In genomic region chr11:96318368-96319070, GRCm38 (mm10) we compare ENCODE assay signal across 8 mouse cellular contexts. TPM values are rescaled to one million over a fixed set of nuclear protein-coding genes. Genes with fewer than 3 reads are reported as not detected.
A peak's percentile ranks its signal among the peaks of the same experiment; 100 is the strongest.
DNase-seq lines count a peak whose midpoint lies in the region; ATAC-seq and TF ChIP-seq lines count a peak whose summit lies in the region.

No protein-coding gene starts in this region.

- H3K27me3 ChIP-seq in lung, postnatal 0 days (replicated peaks; ENCODE audit: insufficient read depth, low read length): 0 out of 2 replicates have a peak, but pooled peaks cover 6% of the 10 kb centered on the region

- peak overlapping the region; percentile 60 for H3K4me3 ChIP-seq in lung, postnatal 0 days (ENCODE audit: low read depth, low read length)

- WGBS in lung, postnatal 0 days: under 1% methylated on average over 37 of the region's 45 CpGs

- TF ChIP-seq EP300 in lung, postnatal 0 days (IDR thresholded peaks at IDR 0.05): no peak

- H3K27ac ChIP-seq in lung, postnatal 0 days (ENCODE audit: low read length): peak overlapping the region; percentile 95

- H3K4me1 ChIP-seq in lung, postnatal 0 days (ENCODE audit: insufficient read depth, low read depth, low read length): no peaks in the 10 kb centered on the region; the same call in 1 of the 2 replicates

- H3K36me3 ChIP-seq in lung, postnatal 0 days (ENCODE audit: insufficient read depth, low read length): no peaks in the 10 kb centered on the region

- no peak for TF ChIP-seq CTCF in lung, postnatal 0 days (IDR thresholded peaks at IDR 0.05)

- H3K9me3 ChIP-seq in lung, postnatal 0 days (ENCODE audit: low read length): no peaks in the 10 kb centered on the region

- peak; percentile 80 for DNase-seq in CD4-positive helper T cell, adult 2 months (ENCODE audit: low read depth, low spot score)
- DNase-seq in adrenal gland, postnatal 36 days: peak; percentile 90 to 91
- DNase-seq in heart, adult 8-10 months (ENCODE audit: low spot score): peak; percentile 67
- peak; percentile 91 for DNase-seq in kidney, adult 8-10 months
- peak; percentile 91 for DNase-seq in lung, postnatal 0 days (ENCODE audit: low spot score)
- DNase-seq in retina, postnatal 1 day: peak; percentile 67
- no peak for DNase-seq in layer of hippocampus, postnatal 10 days (ENCODE audit: low spot score in 2 of 2)
- DNase-seq in layer of hippocampus, adult 9-10 months (ENCODE audit: low spot score): no peak

- H3K4me2 ChIP-seq in lung, postnatal 0 days (replicated peaks; ENCODE audit: low read depth, low read length): peak overlapping the region; percentile 79

- peak overlapping the region; percentile 60 for H3K9ac ChIP-seq in lung, postnatal 0 days (replicated peaks; ENCODE audit: low read depth)

- peak; percentile 79 for ATAC-seq in lung, postnatal 0 days

RNA-seq across cellular contexts. Expression of gene Hoxb4, which starts 0.5 kb away (rescaled TPM):
- total RNA-seq in adrenal gland, postnatal 36 days (2021): 10 to 100 TPM; 15.6 to 20.9 TPM
- total RNA-seq in heart, adult 8-10 months (2022): under 1 TPM; 0.35 to 0.63 (median 0.53) TPM
- 2.6 and 3.0 TPM in 2 replicates for polyA plus RNA-seq in lung, postnatal 0 days (2015; fragmentation: Nextera tagmentation; extraction: Ambion mirVana)
- not detected for total RNA-seq in layer of hippocampus, postnatal 10 days (2021)

RNA-seq across cellular contexts. Expression of gene Hoxb3, which starts 4.6 kb away (rescaled TPM):
- 10 to 100 TPM; 15.7 to 20.2 TPM for total RNA-seq in adrenal gland, postnatal 36 days (2021)
- under 1 TPM; 0.25 to 0.37 (median 0.30) TPM for total RNA-seq in heart, adult 8-10 months (2022)
- polyA plus RNA-seq in lung, postnatal 0 days (2015; fragmentation: Nextera tagmentation; extraction: Ambion mirVana): 1.5 and 2.2 TPM in 2 replicates
- not detected for total RNA-seq in layer of hippocampus, postnatal 10 days (2021)

RNA-seq across cellular contexts. Expression of gene Hoxb5, which starts 15.4 kb away (rescaled TPM):
- 10 to 100 TPM; 16.1 to 27.0 TPM for total RNA-seq in adrenal gland, postnatal 36 days (2021)
- under 1 TPM in 1 of 4 experiments, not detected in 3; 0.11 TPM for total RNA-seq in heart, adult 8-10 months (2022)
- polyA plus RNA-seq in lung, postnatal 0 days (2015; fragmentation: Nextera tagmentation; extraction: Ambion mirVana): 16.8 and 17.3 TPM in 2 replicates
- total RNA-seq in layer of hippocampus, postnatal 10 days (2021): not detected

RNA-seq across cellular contexts. Expression of gene Hoxb6, which starts 26.2 kb away (rescaled TPM):
- 10 to 100 TPM; 43.9 to 62.2 TPM for total RNA-seq in adrenal gland, postnatal 36 days (2021)
- total RNA-seq in heart, adult 8-10 months (2022): not detected
- polyA plus RNA-seq in lung, postnatal 0 days (2015; fragmentation: Nextera tagmentation; extraction: Ambion mirVana): 7.3 and 7.4 TPM in 2 replicates
- total RNA-seq in layer of hippocampus, postnatal 10 days (2021): not detected

RNA-seq across cellular contexts. Expression of gene Hoxb2, which starts 31.8 kb away (rescaled TPM):
- total RNA-seq in adrenal gland, postnatal 36 days (2021): 10 to 100 TPM; 20.0 to 21.8 TPM
- under 1 TPM; 0.38 to 0.80 (median 0.64) TPM for total RNA-seq in heart, adult 8-10 months (2022)
- 16.5 and 16.9 TPM in 2 replicates for polyA plus RNA-seq in lung, postnatal 0 days (2015; fragmentation: Nextera tagmentation; extraction: Ambion mirVana)
- not detected for total RNA-seq in layer of hippocampus, postnatal 10 days (2021)

Comparison
In these comparisons a context has a peak if more than half of its experiments do, and no peak if none do; other contexts are left out.
1. DNase-seq: peak in CD4-positive helper T cell, adult 2 months (single experiment), adrenal gland, postnatal 36 days (2 of 2), heart, adult 8-10 months (single experiment), kidney, adult 8-10 months (2 of 2), lung, postnatal 0 days (single experiment) and retina, postnatal 1 day (single experiment); none in layer of hippocampus, postnatal 10 days (0 of 2) and layer of hippocampus, adult 9-10 months (single experiment).
2. RNA of gene Hoxb4, which starts 0.5 kb away (total RNA-seq): 15.6 to 20.9 TPM in adrenal gland, postnatal 36 days; 0.35 to 0.63 TPM in heart, adult 8-10 months and not detected in layer of hippocampus, postnatal 10 days; every median in the first group is over 10 times any median in the second.
3. RNA of gene Hoxb3, which starts 4.6 kb away (total RNA-seq): 15.7 to 20.2 TPM in adrenal gland, postnatal 36 days; 0.25 to 0.37 TPM in heart, adult 8-10 months and not detected in layer of hippocampus, postnatal 10 days; every median in the first group is over 10 times any median in the second.
4. RNA of gene Hoxb5, which starts 15.4 kb away (total RNA-seq): 16.1 to 27.0 TPM in adrenal gland, postnatal 36 days; 0.11 TPM in heart, adult 8-10 months and not detected in layer of hippocampus, postnatal 10 days; every median in the first group is over 10 times any median in the second.